Mouse (Mus musculus): ENCODE measurements at regions not wholly inside any gene's neighbourhood (a gene's known extent, or its start where the extent isn't known, plus 50 kb on each side); places are given as distances from the start of the nearest gene placed in this dataset.

- no peak for DNase-seq (ENCODE audit: extremely low read depth, low read depth, low spot score)
Measured at GRCm38 (mm10) chr12:73403906-73404474, 117.4 kb downstream of the Slc38a6 start.
